Mouse (Mus musculus) lung, adult 2 months (tissue): ENCODE data around the gene Ces5a.

Source experiments
- CTCF ChIP-seq: fragments of 200-500 bp; IDR thresholded peaks from 2 replicates; pipeline ENCODE4 v1.5.1; 2011; ENCODE audit warnings: mild to moderate bottlenecking, low read length, control low read depth; ENCODE audit not compliant: insufficient read depth
- POLR2A ChIP-seq: fragments of 200-500 bp; IDR thresholded peaks from 2 replicates; pipeline ENCODE4 v1.6.1; 2011; ENCODE audit warnings: low read depth, mild to moderate bottlenecking, control low read depth, low read length, borderline replicate concordance; ENCODE audit errors: extremely low read depth

GRCm38 (mm10) chr8:93535730-93536129 lies at the start of gene Ces5a:
- TF ChIP-seq POLR2A (no peak), CTCF (no peak)
